Mouse (Mus musculus) layer of hippocampus, postnatal 36 days (tissue): ENCODE data around the gene Zfp385a. TPM values are rescaled to one million over a fixed set of nuclear protein-coding genes. Genes with fewer than 3 reads are reported as not detected.

Experiments
- DNase-seq, 2 experiments: peaks; one replicate each; pipeline ENCODE4 v3.0.0; 2022
- total RNA-seq, 2 experiments: library from RNA; stranded (reverse); gene quantifications; 2 replicates each; pipeline ENCODE4 v1.2.3; 2021

Zfp385a gene
- 10 to 100 TPM; 38.7 to 39.7 TPM for total RNA-seq

GRCm38 (mm10) chr15:103339961-103340337 lies at the start of gene Zfp385a:
Gene Zfp385a, minus strand, starts transcription at chr15:103340093.
- DNase-seq = peak; percentile 62 to 66

GRCm38 (mm10) chr15:103388556-103389145 lies 48.8 kb upstream of the Zfp385a start:
- DNase-seq = no peak

DNA sequence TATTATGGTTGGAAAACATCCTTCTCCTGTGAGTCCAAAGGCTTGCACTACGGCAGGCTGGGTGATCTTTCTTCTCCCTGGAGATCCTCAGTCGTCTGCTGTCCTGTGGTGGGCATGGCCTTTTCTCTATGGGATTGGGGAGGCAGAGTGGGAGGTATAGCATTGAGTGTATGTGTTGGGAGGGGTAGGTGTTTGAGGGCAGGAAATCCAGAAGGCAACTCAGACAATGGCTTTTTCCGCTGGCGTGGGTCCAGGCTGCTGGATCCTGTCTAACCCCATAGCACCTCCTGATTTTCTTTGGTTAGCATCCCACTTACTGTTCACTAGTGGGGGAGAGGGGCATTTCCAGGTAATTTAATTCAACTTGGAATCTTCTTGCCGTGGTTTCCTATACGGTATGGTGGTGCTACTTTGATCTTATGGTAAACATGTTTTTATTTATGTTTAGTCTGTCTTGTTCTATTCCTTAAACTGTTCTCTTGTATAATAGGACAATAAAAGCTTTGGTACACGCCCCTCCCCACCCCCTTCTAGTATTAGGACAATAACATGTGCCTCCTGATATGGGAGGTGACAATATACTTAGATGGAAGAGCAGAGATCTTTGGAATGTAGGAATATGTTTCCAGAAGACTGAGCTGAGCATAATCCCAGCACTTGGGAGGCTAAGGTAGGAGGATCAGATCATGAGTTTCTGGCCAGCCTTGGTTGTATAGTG lies 44.0 kb upstream of the Zfp385a start:
- no peak for DNase-seq

GRCm38 (mm10) chr15:103382795-103383406 lies 43.0 kb upstream of the Zfp385a start:
- no peak for DNase-seq

- DNase-seq = no peak
These were observed 42.2 kb upstream of the Zfp385a start for GRCm38 (mm10) chr15:103382075-103382474.

GRCm38 (mm10) chr15:103378665-103379356 lies 38.9 kb upstream of the Zfp385a start:
- no peak for DNase-seq

DNA sequence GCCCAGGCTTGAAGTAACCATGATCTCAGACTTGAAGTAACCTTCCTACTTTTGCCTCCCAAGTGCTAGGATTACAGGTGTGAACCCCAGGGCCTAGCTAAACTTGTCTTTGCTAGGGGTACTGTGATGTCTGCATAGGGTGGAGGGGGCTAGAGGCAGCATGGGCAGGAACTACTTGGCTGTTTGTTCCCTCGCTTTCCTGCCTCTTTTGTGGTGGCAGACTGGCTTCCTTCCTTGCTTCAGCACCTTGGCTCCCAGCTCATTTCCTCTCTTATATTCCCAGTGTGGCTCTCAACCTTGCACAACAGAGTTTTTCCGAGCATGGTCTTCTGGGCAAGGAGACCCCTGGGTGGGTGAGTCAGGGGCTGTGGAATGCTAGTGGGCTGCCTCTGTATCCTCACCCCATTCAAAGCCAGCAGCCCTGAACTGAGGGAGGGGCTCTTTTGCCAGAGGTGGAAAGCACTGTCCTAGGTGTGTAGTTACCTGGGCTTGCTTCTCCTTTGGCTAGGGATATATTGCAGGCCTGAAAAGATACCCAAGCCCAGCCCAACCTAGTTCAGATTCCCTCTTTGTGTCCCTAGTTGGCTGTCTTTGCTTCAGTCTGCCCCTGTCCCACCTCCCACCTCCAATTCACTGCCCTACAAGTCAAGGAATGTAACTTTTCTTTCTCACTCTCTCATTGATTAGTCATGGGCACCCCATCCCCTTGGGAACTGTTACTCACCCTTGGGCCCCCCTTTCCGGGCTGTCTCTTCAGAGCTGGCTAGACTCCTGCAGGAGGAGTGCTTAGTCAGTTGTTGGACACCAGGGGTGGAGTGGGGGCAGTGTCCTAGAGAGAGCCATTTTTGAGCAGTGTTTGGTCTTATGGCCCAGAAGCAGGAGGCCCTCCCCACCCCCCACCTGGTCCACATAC lies 38.1 kb upstream of the Zfp385a start:
- no peak for DNase-seq

DNA sequence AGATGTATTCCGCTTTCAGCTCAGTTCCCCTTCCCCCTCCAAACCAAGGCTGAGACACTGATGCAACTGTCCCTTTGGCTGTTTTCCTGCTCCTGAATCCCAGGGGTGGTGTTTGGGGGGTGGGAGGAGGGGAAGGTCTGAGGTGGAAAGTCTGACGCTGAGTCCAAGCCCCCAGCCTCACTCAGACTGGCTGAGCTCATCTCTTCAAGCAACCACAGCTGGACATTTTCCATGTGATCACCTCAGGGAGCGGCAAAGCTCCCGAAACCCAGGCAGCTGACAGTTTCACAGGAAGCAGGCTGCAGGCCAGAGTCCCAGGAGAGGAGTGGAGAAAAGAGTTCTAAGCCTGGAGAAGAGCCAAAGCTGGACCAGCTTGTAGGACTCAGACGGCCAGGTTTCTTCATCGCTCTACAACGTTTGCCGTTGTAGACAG lies 37.0 kb upstream of the Zfp385a start:
- DNase-seq = no peak

- DNase-seq = no peak
These were observed 35.4 kb upstream of the Zfp385a start for GRCm38 (mm10) chr15:103375112-103375800.

DNA sequence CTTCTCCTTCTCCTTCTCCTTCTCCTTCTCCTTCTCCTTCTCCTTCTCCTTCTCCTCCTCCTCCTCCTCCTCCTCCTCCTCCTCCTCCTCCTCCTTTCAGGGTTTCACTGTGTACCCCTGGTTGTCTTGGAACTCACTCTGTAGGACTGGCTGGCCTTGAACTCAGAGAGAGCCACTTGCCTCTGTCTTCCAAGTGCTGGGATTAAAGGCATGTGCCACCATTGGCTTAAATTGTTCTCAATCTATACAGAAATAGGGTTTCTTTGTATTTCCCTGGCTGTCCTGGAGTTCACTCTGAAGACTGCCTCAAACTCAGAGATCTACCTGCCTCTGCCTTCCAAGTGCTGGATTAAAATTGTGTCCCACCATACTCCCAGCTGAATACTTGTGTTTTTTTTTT lies 32.6 kb upstream of the Zfp385a start:
- no peak for DNase-seq

GRCm38 (mm10) chr15:103371741-103372140 lies 31.8 kb upstream of the Zfp385a start:
- DNase-seq = no peak

DNA sequence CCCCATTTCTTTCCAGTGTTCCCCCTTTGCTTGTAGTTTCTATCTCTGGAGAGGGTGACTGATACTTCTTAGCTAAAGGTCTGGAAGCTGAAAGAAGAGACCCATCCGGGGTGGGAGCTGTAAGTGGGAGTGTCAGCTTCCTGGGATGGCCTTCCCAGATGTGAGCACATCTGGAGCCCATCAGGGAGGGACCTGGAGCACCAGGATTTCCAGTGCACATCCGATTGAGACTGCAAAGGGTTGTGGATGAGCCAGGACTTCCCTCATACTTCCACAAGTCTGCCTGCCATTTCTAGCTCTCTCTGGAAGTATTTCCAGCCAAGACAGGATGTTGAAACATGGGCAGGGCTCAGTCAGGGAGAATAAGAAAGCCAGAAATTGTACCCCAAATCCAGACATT lies 31.3 kb upstream of the Zfp385a start:
- DNase-seq = no peak

DNA sequence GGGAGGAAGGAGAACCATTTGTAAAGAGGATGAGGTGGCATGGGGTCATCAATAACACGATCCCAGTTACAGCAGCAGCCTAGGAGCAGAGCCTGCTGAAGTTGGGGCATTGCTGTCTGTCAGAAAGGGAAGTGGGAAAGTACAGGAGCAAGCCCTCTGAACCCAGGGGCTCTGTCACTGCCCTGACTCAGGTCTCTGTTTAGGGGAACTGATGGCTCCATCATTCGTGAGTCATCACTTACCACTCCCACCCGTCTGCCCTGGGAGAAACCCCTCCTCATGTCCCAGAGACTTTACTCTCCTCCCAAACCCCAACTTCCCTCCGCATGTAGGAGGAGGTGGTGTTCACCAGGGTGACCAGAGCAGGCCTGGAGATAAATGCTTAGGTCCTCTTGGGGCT lies 30.6 kb upstream of the Zfp385a start:
- DNase-seq = no peak

GRCm38 (mm10) chr15:103369123-103369522 lies 29.2 kb upstream of the Zfp385a start:
- DNase-seq = no peak

- no peak for DNase-seq
These were observed 28.5 kb upstream of the Zfp385a start for GRCm38 (mm10) chr15:103368179-103368940.

- DNase-seq = no peak
These were observed 26.7 kb upstream of the Zfp385a start, which contains the start of gene Itga5 for GRCm38 (mm10) chr15:103366376-103367149. Gene Itga5, minus strand, starts transcription at chr15:103366763.

- DNase-seq = no peak
These were observed 25.8 kb upstream of the Zfp385a start for GRCm38 (mm10) chr15:103365471-103366375.

- DNase-seq = no peak
These were observed 24.9 kb upstream of the Zfp385a start for GRCm38 (mm10) chr15:103364761-103365160.

GRCm38 (mm10) chr15:103363809-103364208 lies 23.9 kb upstream of the Zfp385a start:
- no peak for DNase-seq
